Mouse (Mus musculus): Measurements from ENCODE around the gene Tbxa2r.

The Tbxa2r gene

GRCm38 (mm10) chr10:81328386-81328785 lies at the start of gene Tbxa2r:
Gene Tbxa2r (plus strand): TSS chr10:81328731.
- DNase-seq (ENCODE audit: low spot score in 2 of 2) = peak; percentile 73 to 78

GRCm38 (mm10) chr10:81279496-81279895 lies 49.0 kb upstream of the Tbxa2r start:
- DNase-seq (ENCODE audit: low spot score in 2 of 2) = no peak

DNA sequence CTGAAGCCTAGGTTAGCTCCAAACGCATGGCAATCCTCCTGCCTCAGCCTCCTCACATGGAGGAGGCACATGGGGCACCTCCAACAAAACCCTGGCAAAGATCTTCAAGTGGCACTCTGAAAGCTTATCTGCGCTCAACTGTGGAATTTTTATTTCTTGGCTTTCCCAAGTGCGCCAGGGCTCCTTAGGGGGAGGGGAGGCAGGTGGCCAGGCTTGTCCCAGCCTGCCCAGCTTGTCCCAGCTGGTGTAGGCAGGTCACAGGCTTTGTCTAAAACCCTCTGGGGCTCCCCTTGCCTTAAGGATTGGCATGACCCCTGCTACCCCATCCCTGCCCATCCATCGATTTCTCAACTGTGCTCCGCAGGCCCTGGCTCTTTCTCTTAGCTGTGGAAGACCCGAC lies 44.3 kb upstream of the Tbxa2r start:
- DNase-seq (ENCODE audit: low spot score in 2 of 2) = no peak

DNA sequence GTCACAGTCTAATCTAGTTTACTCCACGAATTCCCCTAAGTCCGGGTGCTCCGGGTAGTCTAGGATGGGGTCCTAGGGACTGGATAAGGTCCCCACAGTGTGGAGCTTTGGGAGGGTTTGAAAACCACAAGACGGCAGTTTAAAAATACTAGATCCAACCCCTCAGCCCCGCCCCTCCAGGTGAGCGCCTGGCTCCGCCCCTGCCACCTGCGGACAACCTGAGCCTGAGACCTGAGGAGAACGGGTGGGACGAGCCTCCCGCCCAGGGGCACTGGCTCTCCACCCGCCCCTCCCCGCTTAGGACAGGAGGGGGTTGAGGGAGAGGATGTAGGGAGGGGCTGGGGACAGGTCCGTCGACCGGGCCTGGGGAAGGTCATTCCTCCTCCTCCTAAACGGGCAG lies 43.8 kb upstream of the Tbxa2r start:
- DNase-seq (ENCODE audit: low spot score in 2 of 2) = no peak

- peak; percentile 81 to 83 for DNase-seq (ENCODE audit: low spot score in 2 of 2)
Measured at GRCm38 (mm10) chr10:81285694-81286450, 42.7 kb upstream of the Tbxa2r start.

DNA sequence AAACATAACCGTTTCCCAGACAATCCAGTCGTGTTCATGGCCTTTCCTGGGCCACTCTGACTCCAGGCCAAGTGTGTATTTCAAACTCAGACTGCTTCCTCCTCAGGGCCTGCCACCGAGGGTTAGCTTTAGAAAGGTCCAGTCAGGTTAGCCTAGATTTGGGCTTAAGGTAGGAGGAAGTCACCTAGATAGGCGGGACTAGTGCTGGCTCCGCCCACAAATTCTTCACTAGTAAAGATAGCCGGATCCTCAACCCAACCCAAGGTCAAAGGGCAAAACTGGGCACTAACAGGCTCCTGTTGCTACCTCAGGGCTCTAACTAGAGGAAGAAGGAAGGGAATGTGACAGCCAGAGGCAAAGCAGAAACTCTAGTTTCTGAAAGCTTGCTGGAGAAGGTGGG lies 41.9 kb upstream of the Tbxa2r start:
- no peak for DNase-seq (ENCODE audit: low spot score in 2 of 2)

DNA sequence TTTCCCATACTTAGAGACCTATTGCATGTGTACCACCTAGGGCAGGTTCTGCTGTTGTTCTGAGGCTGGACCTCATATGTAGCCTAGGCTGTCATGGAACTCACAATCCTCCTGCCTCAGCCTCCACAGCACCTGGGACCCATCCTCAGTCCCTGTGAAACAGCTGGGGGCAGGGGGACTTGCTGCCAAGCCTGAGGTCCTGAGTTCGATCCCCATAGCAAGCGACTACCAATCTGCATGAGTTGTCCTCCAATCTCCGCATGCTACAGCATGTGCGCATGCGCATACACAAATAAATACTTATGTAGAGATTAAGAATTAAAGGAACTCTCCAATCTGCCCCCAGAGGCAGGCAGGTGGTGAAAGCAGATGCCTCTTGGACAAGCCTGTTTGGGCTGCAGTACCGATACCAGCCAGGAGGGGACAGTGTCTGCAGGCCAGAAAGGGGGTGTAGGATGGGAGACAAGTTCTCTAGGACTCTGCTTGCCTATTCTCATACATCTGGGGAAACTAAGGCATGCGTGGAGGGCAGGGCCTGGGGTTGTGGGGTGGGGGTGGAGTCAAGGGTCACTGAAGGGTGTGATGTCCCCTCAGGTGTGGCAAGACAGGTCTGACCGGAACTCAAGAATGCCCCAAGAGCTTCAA lies 40.9 kb upstream of the Tbxa2r start:
- no peak for DNase-seq (ENCODE audit: low spot score in 2 of 2)

DNA sequence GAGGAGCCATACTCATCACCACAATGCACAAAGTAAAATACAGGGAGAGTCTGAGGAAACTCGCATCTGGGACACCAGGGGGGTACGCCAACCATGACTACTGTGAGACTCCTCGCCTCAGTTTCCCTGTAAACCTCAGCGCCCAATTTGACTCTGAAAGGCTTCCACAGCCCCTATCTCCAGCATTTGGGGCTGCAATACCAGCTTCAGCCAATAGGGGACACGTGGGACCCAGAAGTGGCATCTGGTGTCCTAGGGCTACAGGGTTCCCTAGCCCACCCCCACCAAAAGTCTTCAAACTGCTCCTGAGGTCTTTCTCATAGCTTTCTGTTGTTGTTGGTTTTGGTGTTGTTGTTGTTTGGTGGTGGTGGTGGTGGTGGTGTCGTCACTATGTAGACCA lies 39.9 kb upstream of the Tbxa2r start:
- no peak for DNase-seq (ENCODE audit: low spot score in 2 of 2)

- peak in 1 of 2 experiments; percentile 57 for DNase-seq (ENCODE audit: low spot score in 2 of 2)
Measured at GRCm38 (mm10) chr10:81289278-81289677, 39.3 kb upstream of the Tbxa2r start.

DNA sequence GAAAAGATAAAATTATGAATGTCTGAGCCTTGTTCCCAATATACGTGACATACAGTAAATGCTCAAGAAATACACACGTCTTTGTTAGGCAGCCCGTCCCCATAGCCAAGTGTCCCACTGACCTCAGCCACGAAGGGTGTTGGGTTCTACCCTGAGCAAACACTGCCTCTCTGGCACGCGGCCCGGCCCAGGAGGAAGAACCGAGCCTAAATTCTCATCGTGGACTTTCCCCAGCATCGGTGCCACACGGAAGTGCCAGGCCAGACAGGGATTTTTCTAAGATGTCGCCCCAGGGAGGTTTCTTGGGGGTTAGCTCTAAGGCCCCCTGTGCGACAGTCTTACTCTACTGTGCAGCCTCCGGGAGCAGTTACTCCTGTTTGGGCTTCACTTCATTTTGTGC lies 38.7 kb upstream of the Tbxa2r start:
- no peak for DNase-seq (ENCODE audit: low spot score in 2 of 2)

- DNase-seq (ENCODE audit: low spot score in 2 of 2) = no peak
Measured at GRCm38 (mm10) chr10:81290698-81291460, 37.7 kb upstream of the Tbxa2r start.

DNA sequence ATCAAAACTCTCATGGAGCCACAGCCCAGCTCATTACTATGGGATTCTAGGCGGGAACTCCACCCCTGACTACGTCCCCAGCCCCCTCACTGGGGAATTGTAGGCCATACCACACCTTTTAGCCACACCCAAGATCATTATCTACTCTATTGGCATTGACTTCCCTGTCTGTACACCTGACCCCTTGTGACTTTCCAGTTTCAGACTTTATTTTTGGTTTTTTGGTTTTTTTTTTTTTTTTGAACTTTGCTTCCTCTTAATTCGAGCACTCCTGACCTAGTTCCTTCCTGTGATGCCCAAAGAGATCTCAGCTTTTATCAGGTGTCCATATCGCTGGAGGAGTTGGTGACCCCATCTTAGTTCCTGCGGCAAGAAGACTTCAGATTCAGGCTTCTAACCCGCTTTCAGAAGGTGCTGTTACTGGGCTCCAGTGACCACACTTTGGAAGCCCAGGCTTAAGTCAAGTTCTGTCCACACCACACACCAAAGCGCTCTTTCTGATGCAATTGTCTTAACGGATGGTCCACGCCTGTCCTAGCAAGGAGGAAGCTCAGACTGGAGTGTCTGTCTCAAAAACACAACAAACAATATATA lies 36.9 kb upstream of the Tbxa2r start, which contains the start of gene Tjp3:
Tjp3 (minus strand) TSS at position 71 of the 594 bp plus-strand sequence.
- DNase-seq (ENCODE audit: low spot score in 2 of 2) = no peak

DNA sequence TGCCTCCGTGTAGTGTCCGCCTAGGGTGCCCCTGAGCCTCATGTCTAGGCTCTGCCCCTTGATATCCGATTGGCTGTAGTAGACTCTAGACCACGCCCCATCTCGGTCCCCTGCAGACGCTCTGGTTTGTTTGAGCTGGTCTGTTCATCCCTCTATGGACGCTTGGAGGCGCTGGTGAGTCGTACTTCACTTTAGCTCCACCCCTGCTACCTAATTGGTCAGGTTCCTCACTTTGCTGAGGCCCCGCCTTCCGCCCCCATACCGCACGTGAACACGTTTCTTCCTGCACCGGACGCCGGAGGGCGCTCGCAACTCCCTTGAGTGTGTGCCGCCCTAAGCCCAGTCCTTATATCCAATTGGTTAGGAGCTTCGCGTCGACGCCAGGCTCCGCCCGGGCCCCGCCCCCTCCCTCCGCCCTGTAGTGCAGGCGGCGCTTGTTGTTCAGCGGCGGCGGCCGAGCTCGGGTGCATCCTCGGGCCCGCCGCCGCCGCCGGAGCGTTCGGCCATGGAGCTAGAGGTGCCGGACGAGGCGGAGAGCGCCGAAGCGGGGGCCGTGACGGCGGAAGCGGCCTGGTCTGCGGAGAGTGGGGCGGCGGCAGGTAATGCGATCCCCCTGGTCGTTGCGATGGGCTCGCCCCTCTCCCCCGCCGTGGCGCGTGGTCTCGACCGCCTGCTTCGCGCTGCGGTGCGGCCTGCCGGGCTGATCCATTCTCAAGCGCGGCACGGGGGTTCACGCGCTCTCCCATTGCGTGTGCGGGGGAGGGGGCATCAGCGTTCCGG lies 35.8 kb upstream of the Tbxa2r start, which contains the start of gene Pip5k1c:
Pip5k1c (plus strand) TSS at position 410 of the 780 bp plus-strand sequence.
- DNase-seq (ENCODE audit: low spot score in 2 of 2) = peak; percentile 100

GRCm38 (mm10) chr10:81293334-81294030 lies 35.0 kb upstream of the Tbxa2r start:
- no peak for DNase-seq (ENCODE audit: low spot score in 2 of 2)

GRCm38 (mm10) chr10:81294442-81294841 lies 34.1 kb upstream of the Tbxa2r start:
- no peak for DNase-seq (ENCODE audit: low spot score in 2 of 2)

GRCm38 (mm10) chr10:81295185-81295584 lies 33.3 kb upstream of the Tbxa2r start:
- no peak for DNase-seq (ENCODE audit: low spot score in 2 of 2)

DNA sequence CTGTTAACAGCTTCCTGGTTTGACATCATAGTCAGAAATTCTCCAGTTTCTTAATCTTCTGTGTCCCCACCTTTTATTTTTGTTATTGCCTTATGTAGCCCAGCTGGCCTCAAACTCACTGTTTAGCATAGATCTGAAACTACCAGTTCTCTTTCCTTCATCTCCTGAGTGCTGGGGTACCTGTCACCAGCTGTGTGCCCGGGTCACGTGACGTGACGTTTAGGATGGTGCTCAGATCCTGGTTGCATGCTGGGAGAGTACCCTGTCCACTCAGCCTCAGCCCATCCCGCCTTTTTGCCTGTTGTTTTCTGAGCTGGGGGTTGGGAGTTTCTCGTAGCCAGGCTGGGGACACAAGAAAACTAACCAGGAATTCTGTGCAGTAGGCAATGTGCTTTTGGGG lies 31.3 kb upstream of the Tbxa2r start:
- DNase-seq (ENCODE audit: low spot score in 2 of 2) = no peak

DNA sequence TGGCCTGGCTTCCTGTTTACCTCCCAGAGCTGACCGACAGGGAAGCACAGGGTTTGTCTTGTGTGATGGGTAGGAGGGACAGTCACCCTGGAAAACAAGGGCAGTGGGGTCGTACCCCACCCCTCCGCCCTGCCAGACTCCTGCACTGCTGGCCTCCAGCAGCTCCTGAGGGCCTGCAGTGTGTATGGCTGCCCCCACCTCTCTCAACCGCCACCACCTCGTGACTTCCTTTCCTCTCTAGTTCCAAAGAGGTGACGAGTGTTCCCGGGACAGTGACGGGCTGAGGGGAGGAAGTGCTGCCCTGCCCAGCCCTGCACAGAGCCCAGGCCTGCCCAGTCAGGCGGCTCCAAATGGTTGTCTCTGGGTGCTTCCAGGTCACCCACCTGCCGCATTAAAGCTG lies 30.7 kb upstream of the Tbxa2r start:
- peak; percentile 71 to 82 for DNase-seq (ENCODE audit: low spot score in 2 of 2)

GRCm38 (mm10) chr10:81298369-81299100 lies 30.0 kb upstream of the Tbxa2r start:
- DNase-seq (ENCODE audit: low spot score in 2 of 2) = peak in 1 of 2 experiments; percentile 59

Data from heart, adult 9 months (tissue).